Mouse (Mus musculus): ENCODE results near the gene Snurf.

Gene Snurf

GRCm38 (mm10) chr7:60004606-60005330, at the start of gene Snurf, which contains the start of gene Gm38393:
Gene Snurf (minus strand): TSS chr7:60005049.
Gene Gm38393 (minus strand): TSS chr7:60005064.
- no peak for DNase-seq (ENCODE audit: low read depth, low spot score)

GRCm38 (mm10) chr7:60047481-60048201, 42.8 kb upstream of the Snurf start:
- DNase-seq (ENCODE audit: low read depth, low spot score), result no peak

GRCm38 (mm10) chr7:60013186-60013585, 8.3 kb upstream of the Snurf start:
- DNase-seq (ENCODE audit: low read depth, low spot score), result no peak

- DNase-seq (ENCODE audit: low read depth, low spot score), result no peak
Observed at GRCm38 (mm10) chr7:60007727-60008360, 3.0 kb upstream of the Snurf start.

- DNase-seq (ENCODE audit: low read depth, low spot score), result no peak
Observed at GRCm38 (mm10) chr7:60006262-60006661, 1.4 kb upstream of the Snurf start.

- DNase-seq (ENCODE audit: low read depth, low spot score), result no peak
Observed at GRCm38 (mm10) chr7:60003921-60004605, 786 bp downstream of the Snurf start.

- DNase-seq (ENCODE audit: low read depth, low spot score), result no peak
Observed at GRCm38 (mm10) chr7:60003006-60003865, 1.6 kb downstream of the Snurf start.

- DNase-seq (ENCODE audit: low read depth, low spot score), result no peak
Observed at GRCm38 (mm10) chr7:59978646-59979045, 26.2 kb downstream of the Snurf start.

Measured in CD4-positive helper T cell, adult 2 months (primary cell).